Mouse (Mus musculus): Measurements from ENCODE around the gene Cacna2d1.

The Cacna2d1 gene

DNA sequence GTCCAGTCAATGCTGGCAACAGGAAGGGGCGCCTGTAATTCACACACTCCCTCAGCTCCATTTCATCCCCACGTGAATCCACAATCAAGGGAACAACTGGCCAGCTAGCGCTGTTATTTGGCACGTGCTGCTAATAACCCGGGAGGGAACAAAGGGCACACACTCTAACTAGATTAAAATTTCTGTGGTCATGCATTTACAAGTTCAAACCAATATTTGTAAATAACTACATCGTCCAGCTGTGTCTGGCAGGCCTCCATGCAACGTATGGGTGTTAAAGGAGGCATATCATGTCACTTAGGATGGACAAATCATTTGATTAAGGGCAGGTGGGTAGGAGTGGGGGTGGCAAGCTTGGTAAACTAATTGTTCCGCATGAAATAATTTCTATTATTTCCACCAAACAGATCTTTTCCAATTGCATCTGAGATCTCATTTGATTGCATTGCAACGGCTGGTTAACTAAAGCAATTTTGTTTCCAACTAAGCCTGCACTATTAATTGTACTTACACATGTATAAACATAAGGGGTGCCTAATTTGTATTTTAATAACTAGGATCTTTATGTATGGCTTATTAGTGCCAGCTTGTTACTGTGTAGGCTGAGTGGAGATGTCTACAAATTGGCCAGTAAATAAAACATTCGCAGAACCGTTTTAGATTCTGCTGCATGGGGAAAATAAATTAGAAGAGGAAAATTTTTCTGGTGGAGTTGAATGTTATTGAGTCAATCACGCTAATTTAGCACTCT lies 231.8 kb downstream of the Cacna2d1 start:
- DNase-seq = no peak

DNA sequence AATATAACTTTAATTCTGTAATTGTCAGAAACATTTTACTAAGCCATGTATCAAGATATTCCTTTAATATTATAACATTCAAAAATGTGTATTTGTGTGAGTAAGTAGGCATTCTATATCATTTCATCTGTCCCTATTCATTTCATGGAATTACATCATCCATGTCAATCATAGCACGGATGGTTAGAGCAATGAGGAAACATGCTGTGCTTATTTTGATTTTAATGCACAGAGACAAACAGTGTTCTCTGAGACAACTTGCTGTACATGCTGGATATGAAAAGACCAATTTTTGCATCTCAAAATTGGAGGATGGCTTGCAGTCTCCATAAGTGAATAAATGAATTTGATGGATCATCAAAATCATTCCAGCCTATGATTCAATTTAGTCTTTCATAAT lies 232.4 kb downstream of the Cacna2d1 start:
- no peak for DNase-seq

DNA sequence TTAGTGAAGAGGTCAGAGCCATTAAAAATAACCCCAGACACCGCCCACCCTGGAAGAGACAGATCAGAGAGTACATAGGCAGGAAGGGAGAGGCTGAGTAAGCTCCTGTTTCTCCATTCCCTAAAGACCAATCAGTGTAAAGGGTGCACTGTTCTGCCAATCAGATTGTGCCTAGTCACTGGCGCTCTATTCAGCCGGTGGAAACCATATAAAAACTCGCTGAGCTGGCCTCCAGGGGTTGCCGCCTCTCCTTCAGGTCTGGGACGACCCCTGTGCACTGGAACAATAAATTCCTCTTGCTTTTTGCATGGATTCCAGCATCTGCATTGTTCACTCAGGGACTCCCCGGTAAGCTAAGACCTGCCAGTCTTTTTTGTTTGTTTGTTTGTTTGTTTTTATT lies 246.6 kb downstream of the Cacna2d1 start:
- no peak for DNase-seq

DNA sequence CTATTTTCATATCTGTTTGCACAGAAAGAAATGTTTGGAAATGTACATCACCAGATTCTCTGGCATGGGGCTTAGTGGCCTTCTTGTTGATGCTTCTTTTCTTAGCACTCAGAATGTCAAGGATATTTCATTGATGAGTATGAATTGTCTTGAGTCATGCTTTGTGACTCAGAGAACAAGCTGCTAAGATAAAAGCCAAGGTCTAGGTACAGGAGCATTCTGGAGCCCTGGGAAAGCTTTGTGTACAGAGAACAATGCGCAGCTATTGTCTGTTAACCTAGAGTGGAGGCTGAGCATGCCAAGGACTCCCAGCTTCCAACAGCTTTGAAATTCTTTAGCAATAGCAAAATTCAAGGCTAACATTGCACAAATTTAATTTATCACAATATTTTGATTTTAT lies 249.6 kb downstream of the Cacna2d1 start:
- DNase-seq = no peak

DNA sequence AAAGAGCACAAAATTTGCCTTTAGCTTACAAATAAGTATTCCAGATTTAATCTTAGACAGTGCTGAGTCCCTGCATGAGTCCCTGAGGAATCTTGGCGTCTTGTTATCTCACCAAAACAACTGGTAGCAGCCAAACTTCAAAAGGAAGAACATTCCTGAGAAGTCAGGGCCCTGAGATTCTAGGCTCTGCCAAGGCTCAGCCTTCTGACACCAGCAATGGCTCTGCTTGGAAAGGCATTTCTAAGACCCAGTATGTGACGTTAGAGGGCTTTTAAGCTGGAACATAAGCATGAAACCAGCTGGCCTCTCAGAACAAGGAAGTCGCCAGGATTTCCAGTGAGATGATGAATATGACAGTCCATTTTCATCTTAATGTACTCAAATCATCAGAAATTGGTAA lies 253.4 kb downstream of the Cacna2d1 start:
- DNase-seq = peak; percentile 5

DNA sequence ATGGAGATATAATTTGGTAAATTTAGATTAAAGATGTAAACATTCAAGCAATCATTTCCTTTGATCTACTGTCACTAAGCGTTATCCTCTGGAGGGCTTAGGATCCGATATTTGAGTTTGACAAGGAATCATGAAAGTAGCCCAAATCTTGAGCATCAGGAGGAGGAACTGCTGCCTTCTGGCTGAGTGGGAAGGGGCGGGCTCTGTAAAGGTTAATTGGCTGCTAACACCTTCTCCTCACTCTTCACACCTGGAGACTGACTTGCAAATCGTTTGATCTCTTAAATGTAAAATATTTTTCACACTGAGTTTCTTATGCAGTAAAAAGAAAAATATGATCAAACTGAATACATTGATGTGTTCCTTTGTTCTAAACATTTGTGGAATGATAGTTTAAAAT lies 255.4 kb downstream of the Cacna2d1 start:
- no peak for DNase-seq

DNA sequence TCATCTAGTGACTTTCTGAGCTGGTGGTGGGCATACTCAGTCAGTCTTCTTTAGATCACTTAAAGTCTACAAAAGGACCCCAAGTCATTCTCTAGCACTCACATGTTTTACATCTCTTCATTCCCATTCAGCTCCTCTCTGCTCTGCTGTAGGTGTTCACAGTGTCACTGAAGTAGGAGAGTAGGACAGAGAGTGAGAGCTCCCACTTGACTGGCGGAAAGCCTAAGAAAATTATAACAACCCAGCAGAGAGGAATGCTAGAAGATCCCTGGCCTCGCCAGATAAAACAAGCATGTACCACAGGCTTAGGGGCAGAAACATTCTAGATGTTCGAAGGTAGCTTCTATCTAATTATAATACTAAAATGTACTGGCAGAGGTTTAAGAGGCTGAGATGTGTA lies 256.7 kb downstream of the Cacna2d1 start:
- DNase-seq = no peak

- DNase-seq = no peak
Measured at GRCm38 (mm10) chr5:16199816-16200215, 265.3 kb downstream of the Cacna2d1 start.

DNA sequence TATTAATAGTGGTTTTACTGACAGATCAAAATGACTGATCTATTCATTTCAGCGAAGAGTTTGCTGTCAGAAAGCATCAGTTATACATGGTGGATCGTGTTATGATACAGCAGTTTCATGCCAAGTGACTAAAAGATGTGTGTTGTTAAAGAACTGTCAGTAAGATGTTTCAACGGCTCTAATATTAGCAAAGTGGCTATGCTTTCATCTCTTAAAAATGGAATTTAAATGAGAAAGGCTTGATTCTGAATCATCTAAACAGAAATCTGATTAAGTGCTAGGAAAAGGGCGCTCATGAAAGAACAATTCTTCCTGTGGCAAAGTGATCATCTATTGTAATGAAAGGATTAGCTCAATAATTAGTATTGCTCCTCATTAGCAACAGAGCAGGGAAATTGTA lies 287.5 kb downstream of the Cacna2d1 start:
- DNase-seq = no peak

DNA sequence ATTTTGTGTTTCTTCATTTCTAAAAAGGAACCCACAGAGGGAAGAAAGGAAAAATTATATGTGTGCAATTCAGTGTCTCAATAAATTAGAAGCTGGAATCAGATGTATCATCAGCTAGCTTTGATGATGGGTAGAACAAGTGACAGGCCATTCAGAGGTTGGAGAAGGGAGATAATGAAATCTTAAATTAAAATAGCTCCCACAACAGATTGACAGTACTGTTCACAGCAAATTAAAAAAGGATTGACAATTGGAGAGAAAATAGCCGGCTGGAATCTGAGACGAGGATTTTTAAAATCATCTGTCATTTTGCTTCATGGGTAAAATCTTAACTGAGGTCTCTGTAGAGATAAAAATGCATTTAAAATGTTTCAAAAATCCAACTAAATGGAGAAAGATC lies 290.9 kb downstream of the Cacna2d1 start:
- no peak for DNase-seq

DNA sequence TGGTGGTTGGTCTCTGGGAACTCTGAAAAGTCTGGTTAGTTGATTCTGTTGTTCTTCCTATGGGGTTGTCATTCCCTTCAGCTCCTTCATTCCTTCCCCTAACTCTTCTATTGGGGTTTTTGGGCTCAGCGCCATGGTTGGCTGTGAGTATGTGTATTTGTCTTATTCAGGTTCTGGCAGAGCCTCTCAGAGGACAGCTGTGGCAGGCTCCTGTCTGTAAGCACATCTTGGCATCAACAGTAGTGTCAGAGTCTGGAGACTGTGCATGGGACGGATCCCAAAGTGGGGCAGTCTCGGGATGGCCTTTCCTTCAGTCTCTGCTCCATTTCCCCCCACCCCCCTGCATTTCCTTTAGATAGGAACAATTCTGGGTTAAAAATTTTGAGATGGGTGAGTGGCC lies 294.9 kb downstream of the Cacna2d1 start:
- no peak for DNase-seq

DNA sequence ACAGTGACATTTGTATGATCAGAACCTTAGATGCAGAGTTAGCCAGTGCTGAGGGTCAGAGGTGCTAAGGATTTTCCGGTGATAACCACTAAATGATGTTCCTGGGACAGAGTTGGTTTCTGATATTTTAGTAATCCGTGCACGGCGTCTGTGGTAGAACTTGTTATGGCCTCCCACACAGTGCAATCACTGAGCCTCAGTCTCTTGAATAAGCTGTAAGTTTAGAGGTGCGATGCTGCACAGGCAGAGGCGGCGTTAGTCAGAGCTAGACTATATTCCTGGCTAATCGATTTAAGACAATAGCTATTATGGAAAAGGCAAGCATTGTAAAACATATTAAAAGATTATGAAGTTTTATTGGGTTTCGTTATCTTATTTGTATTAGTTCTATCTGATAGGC lies 297.0 kb downstream of the Cacna2d1 start:
- no peak for DNase-seq

- no peak for DNase-seq
Measured at GRCm38 (mm10) chr5:16234891-16235290, 300.4 kb downstream of the Cacna2d1 start.

DNA sequence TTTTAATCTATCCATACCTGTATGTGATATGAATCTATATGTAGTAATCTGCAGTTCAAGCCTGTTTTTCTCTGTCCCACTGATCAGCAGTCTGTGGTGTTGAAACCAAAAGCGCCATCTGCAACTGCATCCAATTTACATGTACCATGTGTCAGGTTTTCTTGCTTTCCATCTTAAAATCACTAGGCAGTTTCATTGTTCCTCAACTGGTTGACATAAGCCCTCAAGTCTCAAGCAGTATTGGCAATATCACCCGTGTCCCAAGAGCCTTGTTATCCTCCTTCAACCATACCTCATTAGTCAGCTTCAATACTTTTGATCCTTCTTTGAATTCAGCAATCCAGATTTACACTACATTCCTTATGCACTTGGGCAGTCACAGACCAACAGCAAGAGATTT lies 301.4 kb downstream of the Cacna2d1 start:
- no peak for DNase-seq

GRCm38 (mm10) chr5:16236608-16237007 lies 302.1 kb downstream of the Cacna2d1 start:
- DNase-seq = no peak

DNA sequence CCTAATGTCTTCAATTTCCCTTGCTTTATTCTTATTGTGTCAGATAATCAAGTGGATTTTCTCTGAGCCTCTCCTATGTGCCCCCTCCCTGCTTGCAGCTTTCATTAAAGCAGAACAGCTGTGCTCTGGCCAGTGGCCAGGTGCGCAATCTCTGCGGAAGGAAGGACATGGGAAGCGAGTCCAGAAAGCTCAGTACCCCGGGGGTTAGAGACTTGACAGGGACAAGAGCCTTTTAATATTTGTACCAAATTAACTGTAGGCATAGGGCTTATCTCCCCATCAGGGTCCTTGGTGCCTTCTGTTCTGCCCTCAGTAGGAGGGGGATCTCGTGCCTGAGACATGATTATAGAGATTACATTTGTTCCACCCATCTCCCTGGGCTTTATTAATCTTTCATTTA lies 303.5 kb downstream of the Cacna2d1 start:
- peak; percentile 1 for DNase-seq

GRCm38 (mm10) chr5:16240255-16240654 lies 305.8 kb downstream of the Cacna2d1 start:
- no peak for DNase-seq

DNA sequence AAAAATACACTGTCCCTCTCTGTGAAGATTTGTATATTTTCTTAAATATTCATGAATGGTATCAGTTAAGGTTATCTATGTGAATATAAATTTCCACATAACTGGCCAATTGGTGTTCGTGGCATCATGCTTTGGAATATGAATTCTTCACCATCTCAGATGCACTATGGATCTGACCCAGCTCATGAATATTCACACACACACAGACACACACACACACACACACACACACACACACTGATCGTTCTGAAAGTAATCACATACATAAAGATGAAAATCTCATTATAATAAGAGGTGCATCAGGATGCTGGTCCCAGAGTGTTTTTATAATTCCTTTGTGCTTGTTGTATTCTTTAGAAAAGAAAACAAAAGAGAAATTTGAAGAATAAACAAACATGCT lies 309.1 kb downstream of the Cacna2d1 start:
- no peak for DNase-seq

GRCm38 (mm10) chr5:16252738-16253513 lies 318.4 kb downstream of the Cacna2d1 start:
- DNase-seq = no peak

- no peak for DNase-seq
Measured at GRCm38 (mm10) chr5:16253768-16254167, 319.3 kb downstream of the Cacna2d1 start.

- DNase-seq = no peak
Measured at GRCm38 (mm10) chr5:16265385-16265784, 330.9 kb downstream of the Cacna2d1 start.

DNA sequence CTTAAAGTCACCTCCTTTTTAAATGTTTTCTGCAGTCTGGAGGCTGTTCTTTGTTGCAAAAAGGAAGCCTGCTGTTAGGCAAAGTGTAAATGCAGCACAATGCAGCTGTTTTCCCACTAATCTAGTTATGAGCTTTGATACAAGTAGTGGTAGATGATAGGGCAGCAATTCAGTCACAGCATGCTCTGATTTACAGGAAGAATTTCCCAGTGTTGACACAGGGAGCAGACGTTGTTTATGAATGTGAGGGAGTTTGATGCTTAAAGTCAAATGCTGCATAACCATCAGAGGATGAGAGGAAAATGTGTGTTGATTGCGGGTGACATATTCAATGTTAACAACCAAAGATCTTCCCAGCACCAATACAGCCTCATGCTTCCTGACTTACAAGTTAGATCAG lies 342.6 kb downstream of the Cacna2d1 start:
- no peak for DNase-seq

DNA sequence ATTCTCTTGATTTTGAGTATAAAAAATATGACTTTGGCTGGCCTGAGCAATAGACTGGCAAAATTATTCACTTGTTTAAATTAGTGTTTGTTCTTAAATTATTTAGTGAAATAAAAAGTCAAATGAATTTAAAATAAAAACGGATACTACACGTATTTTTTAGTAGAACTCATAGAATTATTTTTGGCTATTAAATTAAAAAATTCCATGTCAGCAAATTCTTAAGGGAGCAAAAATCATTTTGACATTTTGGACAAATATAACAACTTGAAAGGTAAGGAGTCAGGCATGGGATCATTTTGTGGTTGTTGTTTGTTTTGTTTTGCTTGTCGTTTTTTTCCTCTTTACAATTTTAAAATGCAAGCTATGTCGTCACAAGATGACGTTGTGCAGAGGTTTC lies 346.7 kb downstream of the Cacna2d1 start:
- DNase-seq = no peak

- no peak for DNase-seq
Measured at GRCm38 (mm10) chr5:16293223-16293622, 358.7 kb downstream of the Cacna2d1 start.

DNA sequence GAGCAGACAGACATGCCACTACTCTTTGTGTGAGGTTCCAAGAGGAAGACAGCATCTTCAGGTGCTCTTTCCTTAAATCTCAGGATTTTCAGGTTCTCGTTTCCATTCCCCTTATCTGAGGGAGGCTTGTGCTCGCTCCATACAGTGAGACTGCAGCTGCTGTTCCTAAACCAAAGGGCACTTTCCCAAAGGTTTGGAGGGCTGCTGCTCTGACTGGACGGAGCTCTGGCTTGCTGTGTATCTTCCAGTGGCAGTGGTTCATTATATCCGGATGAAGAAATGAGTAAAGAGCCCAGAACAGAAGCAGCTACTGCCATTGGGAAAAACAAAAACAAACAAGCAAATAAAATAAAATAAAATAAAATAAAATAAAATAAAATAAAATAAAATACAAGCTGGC lies 359.3 kb downstream of the Cacna2d1 start:
- DNase-seq = no peak
